Mouse (Mus musculus) B cell, adult 67 days (primary cell): Measurements from ENCODE around the gene D630003M21Rik. TPM values are rescaled to one million over a fixed set of nuclear protein-coding genes. Genes with fewer than 3 reads are reported as not detected.

Experiments used
- total RNA-seq, 2 experiments: library from RNA; stranded (reverse); gene quantifications; 4 replicates each; pipeline ENCODE4 v1.2.4; 2023

Gene D630003M21Rik
- total RNA-seq: not detected

GRCm38 (mm10) chr2:158228670-158229502 is at the start of gene D630003M21Rik:
Gene D630003M21Rik (minus strand): TSS chr2:158229222.

GRCm38 (mm10) chr2:158258005-158258418 is 29.0 kb upstream of the D630003M21Rik start, which contains the start of gene Bpi:
Gene Bpi (plus strand): TSS chr2:158258094.

GRCm38 (mm10) chr2:158146223-158146622 is 82.8 kb downstream of the D630003M21Rik start, which contains the start of gene Tgm2:
Gene Tgm2 (minus strand): TSS chr2:158146436.

Other genes starting within 250 kb of the D630003M21Rik start
- gene Tti1, start 200.8 kb downstream of the D630003M21Rik start, total RNA-seq: 10 to 100 TPM; 35.4 to 41.4 TPM
- gene Rprd1b, start 200.7 kb downstream of the D630003M21Rik start, total RNA-seq: 10 to 100 TPM; 37.1 to 39.2 TPM
- gene Tgm2, start 82.8 kb downstream of the D630003M21Rik start, total RNA-seq: 1 to 10 TPM; 2.3 to 4.2 TPM
- gene Bpi, start 28.9 kb upstream of the D630003M21Rik start, total RNA-seq: not detected
- gene Lbp, start 77.3 kb upstream of the D630003M21Rik start, total RNA-seq: not detected
- gene Snhg11, start 146.4 kb upstream of the D630003M21Rik start, total RNA-seq: not detected
- 10 to 100 TPM; 67.6 to 92.0 TPM for gene Ralgapb, start 180.6 kb upstream of the D630003M21Rik start, total RNA-seq